ENCODE assay signal across 8 mouse cellular contexts in the genomic region with DNA sequence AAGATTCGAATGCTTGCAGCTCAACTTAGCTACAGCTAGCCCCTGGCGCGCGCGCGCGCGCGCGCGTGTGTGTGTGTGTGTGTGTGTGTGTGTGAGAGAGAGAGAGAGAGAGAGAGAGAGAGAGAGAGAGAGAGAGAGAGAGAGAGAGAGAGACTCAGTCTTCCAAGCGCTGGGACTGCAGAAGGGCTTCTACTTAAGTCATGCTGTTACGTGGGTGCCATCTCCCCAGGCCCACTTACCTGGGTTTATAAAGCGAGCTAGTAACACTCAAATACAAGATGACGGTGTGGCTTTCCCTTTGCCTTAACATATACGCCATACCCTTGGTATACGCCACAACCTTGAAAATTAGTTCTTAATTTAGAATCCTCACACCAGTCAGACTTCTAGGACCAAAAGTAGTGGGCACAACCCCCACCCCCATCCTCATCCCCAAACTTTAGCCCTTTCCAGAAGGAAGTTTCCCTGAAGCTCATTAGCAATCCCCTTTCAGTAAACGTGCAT. TPM values are rescaled to one million over a fixed set of nuclear protein-coding genes. Genes with fewer than 3 reads are reported as not detected.
DNase-seq lines count a peak whose midpoint lies in the region; ATAC-seq and TF ChIP-seq lines count a peak whose summit lies in the region.

No protein-coding gene starts in this region.

- TF ChIP-seq CTCF in liver, adult 2 months (IDR thresholded peaks at IDR 0.05; ENCODE audit: low read depth, low read length) = no peak

- H3K27me3 ChIP-seq in liver, adult 2 months (ENCODE audit: control insufficient read depth, insufficient read depth, low read length) = peaks cover 7% of the 10 kb centered on the region; the same call in 1 of the 2 replicates
- no peaks in the 10 kb centered on the region for H3K27me3 ChIP-seq in embryonic facial prominence, embryonic 10.5 days (replicated peaks; ENCODE audit: low read depth, poor library complexity, severe bottlenecking)
- H3K27me3 ChIP-seq in neural tube, embryonic 12.5 days (replicated peaks) = no peaks in the 10 kb centered on the region

- H3K4me2 ChIP-seq in neural tube, embryonic 12.5 days (replicated peaks) = peak overlapping the region; percentile 82

- no peak for TF ChIP-seq POLR2A in liver, adult 2 months (IDR thresholded peaks at IDR 0.05; ENCODE audit: extremely low read depth, insufficient read depth, low read length)

- no peaks in the 10 kb centered on the region for H3K79me2 ChIP-seq in liver, adult 2 months (ENCODE audit: control insufficient read depth, insufficient read depth, low read length)

- H3K36me3 ChIP-seq in liver, adult 2 months (ENCODE audit: control insufficient read depth, insufficient read depth, low read length) = no peaks in the 10 kb centered on the region
- no peaks in the 10 kb centered on the region for H3K36me3 ChIP-seq in embryonic facial prominence, embryonic 10.5 days (replicated peaks)
- no peaks in the 10 kb centered on the region for H3K36me3 ChIP-seq in neural tube, embryonic 12.5 days

- ATAC-seq in neural tube, embryonic 12.5 days (ENCODE audit: low FRiP score, low read depth) = no peak

- H3K9me3 ChIP-seq in embryonic facial prominence, embryonic 10.5 days = no peaks in the 10 kb centered on the region
- H3K9me3 ChIP-seq in neural tube, embryonic 12.5 days = no peaks in the 10 kb centered on the region

- H3K4me3 ChIP-seq in liver, adult 2 months (ENCODE audit: insufficient read depth, low read depth, low read length) = peak overlapping the region; percentile 64
- H3K4me3 ChIP-seq in embryonic facial prominence, embryonic 10.5 days = peak overlapping the region; percentile 68
- H3K4me3 ChIP-seq in neural tube, embryonic 12.5 days = peak overlapping the region; percentile 51

- peak overlapping the region; percentile 28; the same call in 1 of the 2 replicates for H3K9ac ChIP-seq in liver, adult 2 months (ENCODE audit: low read depth, low read length)
- peak overlapping the region; percentile 71 for H3K9ac ChIP-seq in neural tube, embryonic 12.5 days

- no peaks in the 10 kb centered on the region for H3K4me1 ChIP-seq in liver, adult 2 months (ENCODE audit: control insufficient read depth, insufficient read depth, low read length)
- peaks cover 34% of the 10 kb centered on the region for H3K4me1 ChIP-seq in embryonic facial prominence, embryonic 10.5 days
- H3K4me1 ChIP-seq in neural tube, embryonic 12.5 days = peaks cover 24% of the 10 kb centered on the region

- H3K27ac ChIP-seq in liver, adult 2 months (replicated peaks; ENCODE audit: insufficient read depth, low read depth, low read length) = no peak overlapping the region
- H3K27ac ChIP-seq in embryonic facial prominence, embryonic 10.5 days (replicated peaks) = peak overlapping the region; percentile 96
- peak overlapping the region; percentile 91; the same call in 1 of the 2 replicates for H3K27ac ChIP-seq in neural tube, embryonic 12.5 days

- WGBS in liver, adult 2 months = 17% methylated on average over 18 of the region's 18 CpGs
- WGBS in embryonic facial prominence, embryonic 10.5 days = 9% methylated on average over 18 of the region's 18 CpGs
- WGBS in neural tube, embryonic 12.5 days = 13% methylated on average over 18 of the region's 18 CpGs

- DNase-seq in liver, adult 2 months (ENCODE audit: extremely low read depth, low read depth, low spot score) = no peak
- no peak for DNase-seq in liver
- DNase-seq in embryonic facial prominence, embryonic 10.5 days (ENCODE audit: low spot score) = no peak
- peak; percentile 62 for DNase-seq in induced T-regulatory cell, adult 2 months (ENCODE audit: low read depth)
- DNase-seq in gastrocnemius, adult 18-20 months (ENCODE audit: low spot score) = no peak
- no peak for DNase-seq in adrenal gland, postnatal 4 days (ENCODE audit: low spot score in 2 of 2)
- no peak for DNase-seq in thymus, postnatal 10 days (ENCODE audit: low spot score in 2 of 2)

RNA-seq across cellular contexts. Expression of a gene that starts 25.9 kb away (rescaled TPM):
- 2.2 and 3.9 TPM in 2 replicates for total RNA-seq in liver, adult 2 months (2014; rRNA removed)
- 2.7 and 2.9 TPM in 2 replicates for polyA plus RNA-seq in liver, adult 2 months (2012; rRNA removed)
- polyA plus RNA-seq in embryonic facial prominence, embryonic 10.5 days (2016; fragmentation: Nextera tagmentation; extraction: Ambion mirVana) = 324 and 353 TPM in 2 replicates
- polyA plus RNA-seq in neural tube, embryonic 12.5 days (2016; fragmentation: Nextera tagmentation; extraction: Ambion mirVana) = 353 and 371 TPM in 2 replicates
- 1 to 10 TPM; 5.5 to 8.3 TPM for total RNA-seq in gastrocnemius, adult 18-20 months (2021)
- total RNA-seq in adrenal gland, postnatal 4 days (2021) = 100 to 1,000 TPM; 412 to 445 TPM

Comparison
In these comparisons a context has a peak if more than half of its experiments do, and no peak if none do; other contexts are left out.
1. RNA of a gene that starts 25.9 kb away (total RNA-seq): 412 to 445 TPM in adrenal gland, postnatal 4 days; 5.5 to 8.3 TPM in gastrocnemius, adult 18-20 months and 2.2 to 3.9 TPM in liver, adult 2 months; every median in the first group is over 10 times any median in the second.
2. Peak in every context shown above with its lines, with median percentiles within 50 percentile points of each other: H3K4me3 ChIP-seq.